Mouse (Mus musculus): ENCODE measurements around the gene Yars2.
A peak's percentile ranks its signal among the peaks of the same experiment; 100 is the strongest.

DNA sequence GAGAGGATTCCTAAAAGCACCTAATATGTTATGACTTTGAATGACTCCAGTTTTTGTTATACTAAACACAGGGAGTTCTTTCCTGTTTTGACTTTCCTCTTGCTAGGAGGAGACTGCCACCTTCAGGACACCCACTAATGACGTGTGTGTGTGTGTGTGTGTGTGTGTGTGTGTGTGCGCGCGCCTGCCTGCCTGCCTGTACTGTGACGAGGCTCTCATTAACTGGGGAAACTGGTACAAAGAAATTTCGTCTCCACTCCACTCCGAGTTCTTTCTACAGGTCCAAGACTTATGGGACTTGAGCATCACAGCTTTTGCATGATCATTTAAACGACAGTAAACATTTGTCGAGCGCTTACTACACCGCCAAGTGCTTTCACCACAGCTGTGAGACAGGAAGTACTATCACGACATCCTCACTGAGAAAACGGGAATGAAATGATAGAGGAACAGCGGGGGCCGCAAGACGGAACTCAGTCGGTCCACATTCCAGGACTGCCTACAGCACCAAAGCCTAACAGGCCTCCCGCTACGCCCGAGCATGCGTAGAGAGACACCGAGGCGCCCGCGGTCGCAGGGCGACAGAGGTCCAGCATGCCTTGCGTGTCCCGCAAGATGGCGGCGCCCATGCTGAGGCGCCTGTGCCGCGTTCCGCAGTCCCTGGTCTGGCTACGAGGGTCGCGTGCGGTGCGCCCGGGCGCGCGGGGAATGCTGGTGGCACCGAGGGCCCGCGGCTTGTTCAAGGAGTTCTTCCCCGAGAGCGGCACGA is at the start of gene Yars2:
- TF ChIP-seq CTCF (IDR thresholded peaks at IDR 0.05; ENCODE audit: control insufficient read depth, insufficient read depth, insufficient replicate concordance, low read depth, low read length) = peak; percentile 39; the same call in 1 of the 2 replicates
- peak; percentile 99 for TF ChIP-seq POLR2A (IDR thresholded peaks at IDR 0.05; ENCODE audit: control insufficient read depth, low read depth, low read length)

Data from testis, adult 2 months (tissue).